In genomic region chr6:29751466-29752152, GRCm38 (mm10) we compare ENCODE assay signal across 27 mouse cellular contexts. TPM values are rescaled to one million over a fixed set of nuclear protein-coding genes. Genes with fewer than 3 reads are reported as not detected.
DNase-seq lines count a peak whose midpoint lies in the region; ATAC-seq lines count a peak whose summit lies in the region.
"Had no signal": no experiment of that assay in that cellular context is flagged by ENCODE, and none has a peak within 500 bp of the region (broad histone marks: within the 10 kb centered on the region; RNA-seq: fewer than 3 reads in every experiment).

No protein-coding gene starts in this region.

- H3K4me2 ChIP-seq in embryonic facial prominence, embryonic 14.5 days (ENCODE audit: low read depth, low read length): no peak overlapping the region
- H3K4me2 ChIP-seq: forebrain, embryonic 13.5 days; heart, embryonic 11.5 days; liver, embryonic 15.5 days; midbrain, embryonic 15.5 days; neural tube, embryonic 15.5 days had no signal

- peaks cover 32% of the 10 kb centered on the region for H3K36me3 ChIP-seq in embryonic facial prominence, embryonic 14.5 days (ENCODE audit: control insufficient read depth, insufficient read depth, low read length)
- H3K36me3 ChIP-seq in embryonic facial prominence, embryonic 10.5 days (replicated peaks): peaks cover 63% of the 10 kb centered on the region
- H3K36me3 ChIP-seq: liver, embryonic 15.5 days; midbrain, embryonic 15.5 days; neural tube, embryonic 15.5 days had no signal

- no peaks in the 10 kb centered on the region for H3K27me3 ChIP-seq in embryonic facial prominence, embryonic 14.5 days (replicated peaks; ENCODE audit: control insufficient read depth, insufficient read depth, low read length)
- no peaks in the 10 kb centered on the region for H3K27me3 ChIP-seq in embryonic facial prominence, embryonic 10.5 days (replicated peaks; ENCODE audit: low read depth, poor library complexity, severe bottlenecking)
- H3K27me3 ChIP-seq: forebrain, embryonic 13.5 days; liver, embryonic 15.5 days; midbrain, embryonic 15.5 days; neural tube, embryonic 15.5 days; Patski had no signal

- WGBS in embryonic facial prominence, embryonic 14.5 days: 86% methylated on average over 3 of the region's 3 CpGs
- 95% methylated on average over 3 of the region's 3 CpGs for WGBS in embryonic facial prominence, embryonic 10.5 days

- no peak overlapping the region for H3K4me3 ChIP-seq in embryonic facial prominence, embryonic 14.5 days (ENCODE audit: low read depth, low read length)
- no peak overlapping the region for H3K4me3 ChIP-seq in embryonic facial prominence, embryonic 10.5 days
- H3K4me3 ChIP-seq: forebrain, embryonic 13.5 days; liver, embryonic 15.5 days; megakaryocyte, embryonic 14.5 days; midbrain, embryonic 15.5 days; myocyte; neural tube, embryonic 15.5 days had no signal

- H3K27ac ChIP-seq in embryonic facial prominence, embryonic 14.5 days (replicated peaks; ENCODE audit: low read depth, low read length): no peak overlapping the region; the same call in 1 of the 2 replicates
- H3K27ac ChIP-seq in embryonic facial prominence, embryonic 10.5 days (replicated peaks): no peak overlapping the region
- H3K27ac ChIP-seq: forebrain, embryonic 13.5 days; liver, embryonic 15.5 days; midbrain, embryonic 15.5 days; neural tube, embryonic 15.5 days had no signal

- ATAC-seq in embryonic facial prominence, embryonic 14.5 days (ENCODE audit: low read depth): no peak
- ATAC-seq: forebrain, embryonic 13.5 days; inflammation-experienced regulatory T-cells, adult 6 months; midbrain, embryonic 15.5 days; Patski had no signal

- H3K9ac ChIP-seq in embryonic facial prominence, embryonic 14.5 days (ENCODE audit: low read depth, low read length): no peak overlapping the region; the same call in 1 of the 2 replicates
- H3K9ac ChIP-seq: forebrain, embryonic 13.5 days; liver, embryonic 15.5 days; midbrain, embryonic 15.5 days; neural tube, embryonic 15.5 days had no signal

- DNase-seq in embryonic facial prominence, embryonic 14.5 days (ENCODE audit: low spot score): peak; percentile 59
- no peak for DNase-seq in embryonic facial prominence, embryonic 10.5 days (ENCODE audit: low spot score)
- peak; percentile 76 for DNase-seq in layer of hippocampus, adult 9-11 months
- DNase-seq in layer of hippocampus, postnatal 25 days (ENCODE audit: extremely low spot score in 1 of 2, low spot score in 1 of 2): no peak
- peak; percentile 60 for DNase-seq in right cerebral cortex, adult 18-20 months
- DNase-seq in right cerebral cortex, postnatal 4 days: no peak
- peak; percentile 82 for DNase-seq in telencephalon, adult 2 months (ENCODE audit: low read depth, low spot score)
- no peak for DNase-seq in ovary, adult 18-20 months (ENCODE audit: low spot score)
- DNase-seq: adrenal gland, postnatal 14 days; cerebellum, adult 11 months; cerebellum, postnatal 10 days; embryo, embryonic 11 days; heart, postnatal 10 days; kidney, adult 2 months; kidney, postnatal 25 days; lung, postnatal 14 days; spleen, adult 18-20 months; thymus, postnatal 4 days had no signal

- no peaks in the 10 kb centered on the region for H3K4me1 ChIP-seq in embryonic facial prominence, embryonic 14.5 days (ENCODE audit: control insufficient read depth, insufficient read depth, low read length)
- H3K4me1 ChIP-seq in embryonic facial prominence, embryonic 10.5 days: no peaks in the 10 kb centered on the region
- H3K4me1 ChIP-seq: forebrain, embryonic 13.5 days; liver, embryonic 15.5 days; midbrain, embryonic 15.5 days had no signal

- H3K9me3 ChIP-seq in embryonic facial prominence, embryonic 14.5 days (ENCODE audit: control insufficient read depth, low read length): peaks cover 9% of the 10 kb centered on the region
- H3K9me3 ChIP-seq in embryonic facial prominence, embryonic 10.5 days: peaks cover 16% of the 10 kb centered on the region
- H3K9me3 ChIP-seq: midbrain, embryonic 15.5 days had no signal

RNA-seq across cellular contexts. Expression of gene Ahcyl2, which starts 16.2 kb away (rescaled TPM):
- 12.6 and 14.0 TPM in 2 replicates for polyA plus RNA-seq in embryonic facial prominence, embryonic 14.5 days (2014; fragmentation: Nextera tagmentation; extraction: Ambion mirVana)
- 12.0 and 14.9 TPM in 2 replicates for polyA plus RNA-seq in embryonic facial prominence, embryonic 10.5 days (2016; fragmentation: Nextera tagmentation; extraction: Ambion mirVana)
- total RNA-seq in layer of hippocampus, postnatal 25 days (2021): 100 to 1,000 TPM; 204 to 226 TPM

RNA-seq across cellular contexts. Expression of gene Smo, which starts 16.3 kb away (rescaled TPM):
- 45.5 and 48.9 TPM in 2 replicates for polyA plus RNA-seq in embryonic facial prominence, embryonic 14.5 days (2014; fragmentation: Nextera tagmentation; extraction: Ambion mirVana)
- 56.8 and 60.9 TPM in 2 replicates for polyA plus RNA-seq in embryonic facial prominence, embryonic 10.5 days (2016; fragmentation: Nextera tagmentation; extraction: Ambion mirVana)
- total RNA-seq in layer of hippocampus, postnatal 25 days (2021): 10 to 100 TPM; 13.6 to 15.7 TPM
- polyA plus RNA-seq: inflammation-experienced regulatory T-cells, adult 6 months had no signal

RNA-seq across cellular contexts. Expression of gene Tspan33, which starts 57.6 kb away (rescaled TPM):
- 3.4 and 5.0 TPM in 2 replicates for polyA plus RNA-seq in embryonic facial prominence, embryonic 14.5 days (2014; fragmentation: Nextera tagmentation; extraction: Ambion mirVana)
- 6.0 and 7.4 TPM in 2 replicates for polyA plus RNA-seq in embryonic facial prominence, embryonic 10.5 days (2016; fragmentation: Nextera tagmentation; extraction: Ambion mirVana)
- 10 to 100 TPM; 26.9 to 34.0 TPM for total RNA-seq in layer of hippocampus, postnatal 25 days (2021)

Comparison
In these comparisons a context has a peak if more than half of its experiments do, and no peak if none do; other contexts are left out.
1. DNase-seq: peak in embryonic facial prominence, embryonic 14.5 days (single experiment), layer of hippocampus, adult 9-11 months (single experiment), right cerebral cortex, adult 18-20 months (single experiment) and telencephalon, adult 2 months (single experiment); none in embryonic facial prominence, embryonic 10.5 days (single experiment), layer of hippocampus, postnatal 25 days (0 of 2), right cerebral cortex, postnatal 4 days (single experiment) and ovary, adult 18-20 months (single experiment).